Mouse (Mus musculus) inflammation-experienced regulatory T-cells, adult 6 months (primary cell): ENCODE data around the gene Nufip1. TPM values are rescaled to one million over a fixed set of nuclear protein-coding genes. Genes with fewer than 3 reads are reported as not detected.

ENCODE experiments used
- ATAC-seq: one replicate; pipeline ENCODE4 v1.8.0; 2017
- polyA plus RNA-seq, 3 experiments: library from polyadenylated mRNA; unstranded; fragments of 100-300 nt; shearing (Covaris generic); gene quantifications; one replicate each; pipeline ENCODE4 v1.2.1; 2017

Nufip1 gene
- 1 to 10 TPM; 6.1 to 7.6 (median 7.1) TPM for polyA plus RNA-seq

- ATAC-seq, result peak; percentile 98
Measured at GRCm38 (mm10) chr14:76110396-76111221, at the start of gene Nufip1, which contains the start of gene Gpalpp1. Gene Nufip1, plus strand, starts transcription at chr14:76110891. Gene Gpalpp1, minus strand, starts transcription at chr14:76110760.

DNA sequence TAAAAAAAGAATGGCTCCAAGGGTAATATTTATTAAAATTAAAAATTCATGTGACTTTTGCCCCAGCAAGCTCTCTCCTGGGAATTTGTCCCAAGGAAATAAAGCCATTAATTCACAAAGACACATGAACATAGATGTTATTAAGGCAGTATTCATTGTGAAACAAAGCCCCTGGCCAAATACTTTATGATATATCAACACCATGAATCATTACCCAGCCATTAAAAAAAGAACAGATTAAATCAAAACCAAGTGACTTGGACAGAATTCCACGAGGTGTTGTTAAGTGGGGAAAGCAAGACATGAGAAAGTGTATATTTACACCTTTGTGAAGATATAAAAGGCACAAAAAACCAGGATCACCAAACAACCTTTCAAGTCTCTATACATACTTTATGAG is 43.5 kb upstream of the Nufip1 start:
- no peak for ATAC-seq

DNA sequence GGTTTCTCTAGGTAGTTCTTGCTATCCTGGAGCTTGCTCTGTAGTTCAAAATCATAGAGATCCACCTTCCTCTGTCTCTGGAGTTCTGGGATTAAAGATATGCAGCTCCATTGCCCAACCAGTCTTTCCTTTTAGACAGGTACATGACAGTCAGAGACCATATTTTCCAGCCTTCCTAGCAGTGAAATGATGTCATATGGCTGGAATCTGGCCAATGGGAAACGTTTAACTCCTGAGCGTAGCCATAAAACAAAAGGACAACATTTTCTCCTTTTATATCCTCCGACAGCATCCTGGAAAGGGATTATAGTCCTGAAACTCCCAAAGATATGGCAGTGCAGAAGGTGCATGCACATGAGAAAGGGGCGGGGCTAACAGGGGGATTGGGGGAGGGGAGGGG is 42.4 kb upstream of the Nufip1 start:
- ATAC-seq, result no peak

DNA sequence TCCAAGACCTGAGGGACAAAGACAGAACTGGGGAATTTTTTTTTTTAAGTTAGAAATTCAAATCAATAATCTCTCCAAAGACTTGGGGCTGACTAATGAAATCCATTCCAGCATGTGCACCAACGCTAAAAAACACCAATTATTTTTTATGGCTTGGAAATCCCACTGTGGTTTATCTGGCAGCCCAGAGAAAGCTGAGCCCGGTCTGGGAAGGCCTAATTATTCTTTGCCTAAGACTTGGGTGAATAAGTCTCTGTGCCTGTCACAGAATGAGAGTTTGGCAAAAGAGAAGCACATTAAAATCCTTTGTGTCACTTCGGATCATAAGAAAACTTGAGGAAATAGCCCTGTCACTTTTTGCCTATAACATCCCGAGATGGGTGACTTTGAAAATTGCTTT is 41.4 kb upstream of the Nufip1 start:
- ATAC-seq, result no peak

DNA sequence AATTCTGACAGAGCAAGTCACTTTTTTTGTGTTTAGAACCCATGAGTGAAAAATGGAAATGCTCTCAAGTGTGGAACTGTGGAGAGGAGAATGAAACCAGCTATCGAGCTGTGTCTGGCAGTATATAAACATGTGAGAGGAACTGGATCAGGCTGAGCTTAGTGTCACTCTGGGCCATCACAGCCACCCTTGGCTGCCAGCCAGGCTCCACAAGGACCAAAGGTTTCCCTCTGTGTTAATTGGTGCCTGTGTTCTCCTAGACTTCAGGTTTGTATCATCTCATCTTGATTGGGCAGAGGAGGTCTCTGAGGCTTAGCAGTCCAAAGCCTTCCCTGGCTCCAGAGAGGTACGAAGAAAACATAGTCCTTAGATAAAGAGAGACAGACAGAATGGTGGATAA is 38.1 kb upstream of the Nufip1 start:
- no peak for ATAC-seq

DNA sequence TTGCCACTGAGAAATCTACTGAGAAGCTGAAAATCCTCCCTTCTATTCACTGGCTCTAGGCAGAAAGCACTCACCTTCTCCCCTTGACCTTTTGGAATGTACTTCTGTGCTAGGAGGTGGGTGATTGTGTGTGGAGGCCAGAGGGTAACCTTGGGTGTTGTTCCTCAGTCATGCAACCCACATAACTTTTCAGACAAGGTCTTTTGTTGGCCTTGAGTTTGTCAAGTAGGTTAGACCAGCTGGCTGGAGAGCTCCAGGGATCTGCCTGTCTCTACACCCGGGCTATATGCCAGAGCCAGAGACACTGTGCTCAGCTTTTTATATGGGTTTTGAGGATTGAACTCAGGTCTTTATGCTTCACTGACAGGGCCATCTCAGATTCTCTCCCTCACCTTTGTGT is 36.5 kb upstream of the Nufip1 start:
- no peak for ATAC-seq

GRCm38 (mm10) chr14:76075721-76076120 is 35.0 kb upstream of the Nufip1 start:
- ATAC-seq, result no peak

DNA sequence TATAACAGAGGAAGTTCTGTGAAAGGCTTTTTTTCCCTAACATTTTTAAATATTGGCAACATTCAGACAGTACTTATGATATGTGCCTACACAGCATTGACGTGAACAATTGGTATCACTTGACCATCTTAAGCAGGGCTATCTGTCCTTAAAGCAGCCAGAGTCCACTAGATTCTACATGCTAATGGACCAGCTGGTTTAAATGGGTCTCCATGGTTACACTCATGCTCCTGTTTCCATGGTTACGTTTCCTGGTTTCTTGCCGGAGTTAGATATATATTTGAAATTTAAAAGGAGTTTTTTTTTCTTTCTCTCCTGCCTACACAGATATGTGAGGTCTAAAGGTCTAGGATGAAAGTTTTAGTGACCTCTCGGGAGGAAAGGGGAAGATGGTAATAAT is 34.1 kb upstream of the Nufip1 start:
- ATAC-seq, result no peak

- no peak for ATAC-seq
Measured at GRCm38 (mm10) chr14:76077088-76077491, 33.6 kb upstream of the Nufip1 start.

DNA sequence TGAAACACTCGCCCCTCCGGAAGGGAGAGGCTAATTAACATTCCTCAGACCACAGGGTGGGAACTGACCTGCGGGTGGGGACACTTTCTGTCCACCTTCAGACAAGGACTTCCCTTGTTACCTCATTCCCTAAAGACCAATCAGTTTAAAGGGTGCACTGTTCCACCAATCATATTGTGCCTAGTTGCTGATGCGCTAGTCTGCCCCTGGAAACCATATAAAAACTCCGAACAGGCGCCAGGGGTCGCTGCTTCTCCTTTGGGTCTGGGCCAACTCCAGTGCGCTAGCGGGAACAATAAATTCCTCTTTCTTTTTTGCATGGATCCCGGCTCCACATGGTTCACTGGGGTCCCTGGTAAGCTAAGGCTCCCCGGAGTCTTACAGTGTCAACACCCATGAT is 29.2 kb upstream of the Nufip1 start:
- no peak for ATAC-seq

- ATAC-seq, result peak; percentile 56
Measured at GRCm38 (mm10) chr14:76082086-76082636, 28.5 kb upstream of the Nufip1 start.

DNA sequence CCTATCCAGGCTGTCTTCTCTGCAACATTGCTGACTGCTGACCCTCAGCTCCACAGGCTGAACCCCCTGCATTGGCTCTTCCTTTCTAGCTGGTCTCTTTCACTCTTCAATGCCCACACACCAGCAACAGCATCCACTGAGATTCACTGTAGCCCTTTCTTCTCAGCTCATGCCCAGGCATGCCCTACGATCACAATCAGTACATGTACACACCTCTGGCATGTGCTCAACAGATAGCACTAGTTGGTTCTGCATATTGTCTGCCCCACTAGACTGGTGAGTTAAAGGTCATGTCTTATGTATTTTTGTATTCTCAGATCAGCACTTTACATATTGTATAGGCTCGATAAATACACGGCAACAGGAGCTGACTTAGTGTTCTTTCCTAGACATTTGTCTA is 26.5 kb upstream of the Nufip1 start:
- no peak for ATAC-seq

DNA sequence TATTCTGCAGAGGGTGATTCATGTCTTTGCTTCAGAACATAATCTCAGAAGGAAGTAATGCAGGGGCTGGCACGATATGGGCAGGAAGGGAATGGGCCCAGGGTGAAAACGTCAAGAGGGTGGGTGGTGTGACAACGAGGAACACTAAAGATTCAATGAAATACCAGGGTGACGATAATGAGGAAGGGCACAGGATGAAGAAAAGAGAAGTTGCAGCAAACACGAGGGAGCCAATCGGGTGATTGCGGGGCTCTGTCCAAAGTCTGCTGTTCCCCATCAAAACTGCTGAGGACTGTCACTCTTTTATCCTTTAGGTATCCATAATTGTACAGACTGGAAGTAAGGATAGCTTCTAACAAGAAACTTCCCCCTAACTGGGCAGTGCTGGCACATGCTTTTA is 13.4 kb upstream of the Nufip1 start:
- ATAC-seq, result no peak

GRCm38 (mm10) chr14:76097815-76098214 is 12.9 kb upstream of the Nufip1 start:
- ATAC-seq, result no peak

GRCm38 (mm10) chr14:76099543-76099942 is 11.1 kb upstream of the Nufip1 start:
- ATAC-seq, result no peak

DNA sequence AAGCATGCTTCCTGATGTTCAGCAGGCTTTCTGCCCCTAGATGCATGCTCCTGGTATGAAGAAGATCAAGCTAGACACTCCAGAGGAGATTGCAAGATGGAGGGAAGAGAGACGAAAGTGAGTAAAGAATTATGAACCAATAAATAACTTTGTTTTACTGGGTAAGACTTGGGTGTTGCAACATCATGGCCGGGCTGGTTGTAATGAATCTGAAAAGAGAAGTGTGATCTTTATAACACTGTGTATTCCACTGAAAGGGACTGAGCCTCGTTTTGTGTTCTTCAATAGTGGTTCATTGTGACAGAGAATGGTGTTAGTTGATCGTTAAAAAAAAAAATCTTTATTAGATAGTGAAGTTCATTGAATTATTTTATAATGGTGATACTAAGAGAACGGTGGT is 5.1 kb downstream of the Nufip1 start:
- no peak for ATAC-seq

DNA sequence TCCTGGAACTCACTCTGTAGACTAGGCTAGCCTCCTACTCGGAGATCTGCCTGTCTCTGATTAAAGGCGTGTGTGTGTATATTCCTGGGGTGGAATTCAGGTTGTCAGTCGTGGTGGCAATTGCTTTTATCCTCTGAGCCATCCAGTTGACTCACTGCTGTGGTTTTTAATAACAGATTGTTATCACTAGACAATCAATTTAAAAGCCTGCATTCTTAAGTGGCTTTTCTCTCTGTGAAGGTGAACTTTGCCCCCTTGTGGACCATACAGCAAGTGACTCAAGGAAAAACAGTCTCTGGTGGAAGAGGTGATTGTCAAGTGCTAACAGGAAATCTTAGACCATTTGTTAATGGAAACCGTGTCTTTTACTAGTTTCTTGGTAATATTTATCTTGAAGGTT is 8.3 kb downstream of the Nufip1 start:
- ATAC-seq, result peak; percentile 77

GRCm38 (mm10) chr14:76120472-76120871 is 9.8 kb downstream of the Nufip1 start:
- ATAC-seq, result no peak

GRCm38 (mm10) chr14:76121901-76122662 is 11.4 kb downstream of the Nufip1 start:
- ATAC-seq, result no peak

DNA sequence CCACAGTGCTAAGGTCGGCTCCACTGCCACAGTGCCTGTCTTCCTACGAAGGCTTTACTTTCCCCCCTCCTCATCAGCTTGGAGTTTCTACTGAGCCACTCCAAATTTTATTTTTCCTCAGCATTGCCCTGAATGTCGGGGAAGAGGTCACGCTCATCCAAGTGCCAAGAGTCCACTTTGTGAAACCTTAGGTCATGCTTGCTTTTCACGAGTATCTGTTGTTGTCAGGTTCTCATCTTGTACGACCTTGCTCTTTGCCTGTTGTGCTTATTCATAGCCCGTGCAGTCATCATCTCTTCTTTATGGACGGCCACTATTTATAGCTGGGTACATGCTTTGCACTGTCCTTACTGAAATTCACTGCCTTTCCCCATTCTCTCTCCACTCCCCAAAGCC is 12.0 kb downstream of the Nufip1 start:
- no peak for ATAC-seq

DNA sequence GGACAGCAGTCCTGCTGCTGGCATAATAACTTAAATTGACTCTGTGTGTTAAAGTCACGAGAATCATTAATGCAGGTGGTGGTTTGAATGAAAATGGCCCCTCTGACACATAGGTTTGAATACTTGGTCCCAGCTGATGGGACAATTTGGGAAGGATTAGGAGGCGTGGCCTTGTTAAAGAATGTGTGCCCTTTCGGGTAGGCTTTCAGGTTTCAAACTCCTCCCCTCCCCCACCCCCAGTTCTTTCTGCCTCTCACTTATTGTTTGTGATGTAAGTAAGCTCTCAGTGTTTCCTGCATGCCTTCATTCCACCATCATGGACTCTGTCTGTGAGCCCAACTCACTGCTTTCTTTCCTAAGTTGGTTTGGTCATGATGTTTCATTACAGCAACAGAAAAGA is 16.6 kb downstream of the Nufip1 start:
- no peak for ATAC-seq

GRCm38 (mm10) chr14:76128174-76128573 is 17.5 kb downstream of the Nufip1 start:
- no peak for ATAC-seq

GRCm38 (mm10) chr14:76134975-76135374 is 24.3 kb downstream of the Nufip1 start:
- ATAC-seq, result no peak

- no peak for ATAC-seq
Measured at GRCm38 (mm10) chr14:76145248-76145647, 34.6 kb downstream of the Nufip1 start.
